Mouse (Mus musculus) forebrain, embryonic 16.5 days (tissue): ENCODE measurements around the gene Slc6a9. TPM values are rescaled to one million over a fixed set of nuclear protein-coding genes. Genes with fewer than 3 reads are reported as not detected.

ENCODE experiments used
- ATAC-seq: fragments of 200-750 bp; cut with Nextera tagmentation; 2 replicates; pipeline ENCODE4 v1.8.0; 2017; ENCODE audit warnings: mild to moderate bottlenecking, moderate library complexity
- H3K27ac ChIP-seq: fragments of 300-500 bp; sonication (generic); 2 replicates; pipeline ENCODE4 v1.5.1; 2014; ENCODE audit warnings: low read length, control low read depth
- H3K27me3 ChIP-seq: fragments of 300-500 bp; sonication (generic); replicated peaks from 2 replicates; pipeline ENCODE4 v1.6.1; 2014; ENCODE audit warnings: low read length; ENCODE audit not compliant: control insufficient read depth, insufficient read depth
- H3K36me3 ChIP-seq: fragments of 300-500 bp; sonication (generic); 2 replicates; pipeline ENCODE4 v1.6.1; 2014; ENCODE audit not compliant: control insufficient read depth, insufficient read depth
- H3K4me1 ChIP-seq: fragments of 300-500 bp; sonication (generic); replicated peaks from 2 replicates; pipeline ENCODE4 v1.6.1; 2014; ENCODE audit warnings: low read length; ENCODE audit not compliant: control insufficient read depth, insufficient read depth
- H3K4me2 ChIP-seq: fragments of 300-500 bp; sonication (generic); 2 replicates; pipeline ENCODE4 v1.6.1; 2014; ENCODE audit warnings: mild to moderate bottlenecking, low read length, control low read depth
- H3K4me3 ChIP-seq: fragments of 300-500 bp; sonication (generic); replicated peaks from 2 replicates; pipeline ENCODE4 v1.5.1; 2014; ENCODE audit warnings: mild to moderate bottlenecking, low read length, control low read depth
- H3K9ac ChIP-seq: fragments of 300-500 bp; sonication (generic); replicated peaks from 2 replicates; pipeline ENCODE4 v1.6.1; 2014; ENCODE audit warnings: low read depth, low read length, control low read depth
- H3K9me3 ChIP-seq: fragments of 300-500 bp; sonication (generic); 2 replicates; pipeline ENCODE4 v1.6.1; 2016; ENCODE audit warnings: low read length; ENCODE audit not compliant: control insufficient read depth
- WGBS: fragments of 180-500 bp; shearing (Covaris S2); extraction: QIAGEN DNeasy Blood & Tissue Kit; methylation state at CpG from one replicate; pipeline ENCODE4 v1.1.7; 2014; 5-methylcytosine and 5-hydroxymethylcytosine counted together
- polyA plus RNA-seq: library from polyadenylated mRNA; unstranded; fragments of >200 nt; fragmentation: Nextera tagmentation; extraction: Ambion mirVana; gene quantifications from 2 replicates; pipeline ENCODE4 v1.2.1, GENCODE M21; 2015

Gene Slc6a9
- polyA plus RNA-seq, 1 experiment from 2014 or later, result 16.2 TPM

DNA sequence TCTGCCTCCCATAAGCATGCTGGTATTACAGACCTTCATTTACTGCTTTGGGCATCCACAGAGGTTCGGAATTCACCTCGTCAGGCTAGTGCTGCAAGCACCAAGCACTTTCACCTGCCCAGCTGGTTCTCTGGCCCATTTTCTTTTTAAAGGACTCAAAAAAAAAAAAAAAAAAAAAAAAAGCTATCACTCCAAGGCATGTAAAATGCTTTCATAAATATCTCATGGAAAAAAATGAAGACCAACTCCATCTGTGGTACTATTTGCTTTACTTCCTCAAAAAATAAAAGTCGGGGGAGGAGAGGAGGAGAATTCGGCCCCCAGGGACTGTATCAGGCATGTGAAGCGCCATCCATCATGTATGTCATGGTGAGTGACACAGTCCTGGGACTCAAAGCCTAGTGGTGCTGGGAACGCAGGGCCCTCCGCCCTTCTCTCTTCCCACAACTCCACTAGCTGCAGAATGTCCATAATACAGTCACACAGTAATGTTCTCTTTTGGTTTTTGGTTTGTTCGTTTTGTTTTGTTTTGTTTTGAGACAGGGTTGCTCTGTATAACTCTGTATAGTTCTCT lies 5.6 kb upstream of the Slc6a9 start:
- no peak overlapping the region for H3K4me3 ChIP-seq
- ATAC-seq, result no peak
- H3K4me2 ChIP-seq, result no peak overlapping the region
- H3K9ac ChIP-seq, result no peak overlapping the region
- H3K9me3 ChIP-seq, result no peaks in the 10 kb centered on the region
- WGBS, result 75% methylated on average over 8 of the region's 8 CpGs
- H3K27me3 ChIP-seq, result no peaks in the 10 kb centered on the region
- H3K36me3 ChIP-seq, result no peaks in the 10 kb centered on the region
- H3K27ac ChIP-seq, result no peak overlapping the region
- H3K4me1 ChIP-seq, result peaks cover 6% of the 10 kb centered on the region; the same call in 1 of the 2 replicates

DNA sequence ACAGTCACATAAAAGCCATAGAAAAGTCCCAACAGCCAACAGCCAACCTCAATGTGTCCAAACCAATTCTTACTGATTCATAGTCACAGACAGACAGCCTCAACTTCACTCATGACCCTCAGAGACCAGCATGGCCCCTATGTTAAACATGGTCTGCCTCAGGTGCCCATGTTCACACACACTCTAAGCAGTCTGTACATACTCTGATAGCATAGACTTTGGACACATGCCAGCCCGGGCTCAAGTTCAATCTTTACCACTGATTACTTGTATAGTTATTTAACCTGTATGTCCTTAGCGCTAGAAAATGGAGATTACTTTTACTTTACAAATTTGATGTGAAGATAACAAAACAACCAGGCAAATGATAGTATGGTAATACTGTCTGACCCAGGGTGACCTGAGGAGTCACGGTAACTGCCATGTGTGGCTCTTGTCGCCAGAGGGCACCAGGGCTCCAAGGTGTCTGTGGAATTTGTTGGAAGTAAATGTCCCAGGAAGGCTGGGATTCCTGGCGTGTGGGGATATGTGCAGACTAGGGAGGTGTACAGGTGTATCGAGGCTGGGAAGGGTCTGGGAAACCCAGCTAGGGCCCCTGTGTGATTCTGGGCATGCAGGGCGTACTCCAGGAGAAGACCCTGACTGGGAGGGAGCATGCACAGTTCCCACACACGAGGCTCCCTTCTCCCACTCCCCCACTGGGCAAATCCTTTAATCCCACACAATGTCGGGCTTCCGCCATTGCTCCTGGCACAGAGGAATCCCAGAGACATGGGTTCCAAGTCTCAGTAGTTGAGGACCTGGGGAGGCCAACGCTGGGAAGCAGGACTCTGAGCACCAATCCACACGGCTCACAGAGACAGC lies 4.8 kb upstream of the Slc6a9 start:
- Histone ChIP-seq H3K36me3 (no peaks in the 10 kb centered on the region), H3K27ac (no peak overlapping the region), H3K4me2 (no peak overlapping the region), H3K9ac (no peak overlapping the region), H3K4me3 (no peak overlapping the region), H3K9me3 (no peaks in the 10 kb centered on the region), H3K27me3 (no peaks in the 10 kb centered on the region), H3K4me1 (peaks cover 8% of the 10 kb centered on the region)
- no peak for ATAC-seq
- 10% methylated on average over 12 of the region's 12 CpGs for WGBS

DNA sequence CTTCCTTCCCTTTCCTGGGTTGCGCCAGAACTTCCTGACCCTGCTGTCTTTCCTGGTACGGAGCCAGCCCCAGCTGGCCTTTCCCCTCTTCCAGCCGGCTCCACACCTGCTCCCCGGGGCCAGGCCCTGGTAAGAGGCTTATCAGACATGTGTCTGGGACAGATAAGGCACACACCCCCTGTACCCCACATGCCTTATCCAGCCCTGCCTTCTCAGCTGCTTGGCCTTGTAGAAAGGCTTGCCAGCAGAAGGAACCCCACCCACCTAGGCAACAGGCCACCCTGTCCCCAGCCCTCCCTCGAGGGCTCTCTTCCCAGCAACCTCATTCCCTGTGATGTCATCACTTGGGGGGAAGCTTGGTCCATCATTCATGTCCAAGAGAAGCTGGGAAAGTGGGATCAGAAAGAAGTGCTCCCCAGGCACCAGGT lies 4.2 kb upstream of the Slc6a9 start:
- H3K9ac ChIP-seq, result no peak overlapping the region

DNA sequence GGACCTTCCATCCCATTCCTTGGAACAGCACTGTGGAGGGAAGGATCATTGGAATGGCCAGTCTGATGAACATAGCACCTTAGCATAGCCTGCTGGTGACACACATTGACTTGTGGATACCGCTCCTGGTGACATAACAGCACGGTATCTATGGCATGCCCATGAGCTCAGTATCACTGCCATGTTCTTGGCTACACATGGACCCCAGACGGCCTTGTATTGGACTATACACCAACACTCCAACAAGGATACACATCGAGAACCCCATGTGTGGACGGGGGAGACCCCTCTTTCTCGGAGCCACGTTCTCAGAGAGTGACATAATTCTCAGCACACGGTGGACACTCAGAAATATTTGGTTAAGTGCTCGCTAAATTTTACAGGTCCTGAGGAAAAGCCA lies 3.5 kb upstream of the Slc6a9 start:
- H3K4me2 ChIP-seq, result no peak overlapping the region
- no peak overlapping the region for H3K4me3 ChIP-seq
- H3K4me1 ChIP-seq, result peaks cover 17% of the 10 kb centered on the region
- no peak for ATAC-seq
- H3K36me3 ChIP-seq, result no peaks in the 10 kb centered on the region
- no peak overlapping the region for H3K9ac ChIP-seq
- no peaks in the 10 kb centered on the region for H3K9me3 ChIP-seq
- 90% methylated on average over 9 of the region's 9 CpGs for WGBS
- H3K27me3 ChIP-seq, result no peaks in the 10 kb centered on the region
- H3K27ac ChIP-seq, result no peak overlapping the region

More for the DNA sequence above, 4.2 kb upstream of the Slc6a9 start:
- no peak overlapping the region for H3K4me3 ChIP-seq
- no peak overlapping the region for H3K4me2 ChIP-seq
- H3K27ac ChIP-seq, result no peak overlapping the region
- no peaks in the 10 kb centered on the region for H3K27me3 ChIP-seq
- ATAC-seq, result no peak
- no peaks in the 10 kb centered on the region for H3K9me3 ChIP-seq
- WGBS, result 15% methylated on average over 5 of the region's 5 CpGs
- H3K4me1 ChIP-seq, result peaks cover 14% of the 10 kb centered on the region
- no peaks in the 10 kb centered on the region for H3K36me3 ChIP-seq

GRCm38 (mm10) chr4:117831499-117831898 lies 2.8 kb upstream of the Slc6a9 start:
- Histone ChIP-seq H3K36me3 (no peaks in the 10 kb centered on the region), H3K27me3 (no peaks in the 10 kb centered on the region), H3K9me3 (no peaks in the 10 kb centered on the region), H3K4me2 (no peak overlapping the region), H3K9ac (no peak overlapping the region), H3K4me1 (peaks cover 17% of the 10 kb centered on the region), H3K27ac (no peak overlapping the region), H3K4me3 (no peak overlapping the region)
- 69% methylated on average over 2 of the region's 2 CpGs for WGBS
- no peak for ATAC-seq

DNA sequence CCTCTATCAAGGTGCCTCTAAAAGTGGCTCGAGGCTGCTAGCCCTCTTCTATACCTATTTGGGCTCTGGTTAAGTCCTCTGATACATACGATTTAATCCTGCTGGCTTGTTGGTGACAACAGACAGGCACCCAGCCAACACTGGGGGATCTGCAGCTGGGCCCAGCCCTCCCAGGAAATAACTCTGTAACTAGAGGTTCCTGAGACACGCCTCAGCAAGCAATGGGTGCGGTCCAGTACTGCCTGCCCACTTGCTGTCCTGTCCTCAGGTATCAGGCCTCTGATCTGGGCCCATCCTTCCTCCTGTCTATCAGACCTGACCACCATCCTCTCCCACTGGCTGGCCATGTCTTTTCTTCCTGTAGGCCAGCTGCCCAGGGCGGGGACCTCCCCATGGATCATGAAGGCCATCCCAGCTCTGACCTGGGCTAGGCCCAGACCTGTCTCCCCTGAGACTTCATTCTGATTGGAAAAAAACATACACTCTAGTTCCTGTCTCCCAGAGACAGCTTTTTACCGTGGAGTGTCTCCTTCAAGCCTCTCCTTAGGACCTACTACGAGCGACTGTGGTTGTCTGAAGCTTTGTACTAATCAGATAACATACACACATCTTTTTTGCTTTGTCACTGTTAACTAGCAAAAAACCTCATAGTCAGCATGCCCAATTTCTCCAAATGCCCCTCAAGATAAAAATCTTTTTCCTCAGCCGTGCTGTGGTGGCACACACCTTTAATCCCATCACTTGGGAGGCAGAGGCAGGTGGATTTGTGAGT lies 2.2 kb upstream of the Slc6a9 start:
- no peaks in the 10 kb centered on the region for H3K27me3 ChIP-seq
- peaks cover 17% of the 10 kb centered on the region for H3K4me1 ChIP-seq
- no peak overlapping the region for H3K4me3 ChIP-seq
- H3K9ac ChIP-seq, result no peak overlapping the region
- no peaks in the 10 kb centered on the region for H3K36me3 ChIP-seq
- H3K4me2 ChIP-seq, result no peak overlapping the region
- no peaks in the 10 kb centered on the region for H3K9me3 ChIP-seq
- H3K27ac ChIP-seq, result no peak overlapping the region
- no peak for ATAC-seq
- WGBS, result 78% methylated on average over 9 of the region's 9 CpGs

GRCm38 (mm10) chr4:117834845-117835530 lies 682 bp downstream of the Slc6a9 start:
- Histone ChIP-seq H3K9ac (peak overlapping the region; percentile 79), H3K9me3 (no peaks in the 10 kb centered on the region), H3K27ac (peak overlapping the region; percentile 77), H3K4me2 (peak overlapping the region; percentile 98), H3K4me3 (peak overlapping the region; percentile 79), H3K36me3 (no peaks in the 10 kb centered on the region), H3K4me1 (peaks cover 12% of the 10 kb centered on the region), H3K27me3 (no peaks in the 10 kb centered on the region)
- peak; percentile 37 for ATAC-seq
- WGBS, result under 1% methylated on average over 32 of the region's 36 CpGs

GRCm38 (mm10) chr4:117835531-117836111 lies 1.3 kb downstream of the Slc6a9 start:
- H3K9ac ChIP-seq, result peak overlapping the region; percentile 79

More at GRCm38 (mm10) chr4:117835531-117836111, 1.3 kb downstream of the Slc6a9 start:
- Histone ChIP-seq H3K27me3 (no peaks in the 10 kb centered on the region), H3K36me3 (no peaks in the 10 kb centered on the region), H3K27ac (peak overlapping the region; percentile 77), H3K9me3 (no peaks in the 10 kb centered on the region), H3K4me1 (peaks cover 11% of the 10 kb centered on the region), H3K4me2 (peak overlapping the region; percentile 98), H3K4me3 (peak overlapping the region; percentile 79)
- 0% methylated on average over 60 of the region's 60 CpGs for WGBS
- ATAC-seq, result peak; percentile 22
